Mouse (Mus musculus) erythroblast, adult 5-6 weeks (primary cell): Measurements from ENCODE around the gene Cyp2d11. TPM values are rescaled to one million over a fixed set of nuclear protein-coding genes. Genes with fewer than 3 reads are reported as not detected.

Source experiments
- ATAC-seq: replicated peaks from 2 replicates; pipeline ENCODE4 v1.8.0; 2016; ENCODE audit warnings: moderate number of reproducible peaks, mild to moderate bottlenecking, moderate TSS enrichment, inconsistent platforms; ENCODE audit not compliant: poor library complexity, low FRiP score, severe bottlenecking
- total RNA-seq, 2 experiments: library from RNA; stranded (forward) in 1 of 2; stranded (reverse) in 1 of 2; fragments of 150-400 nt in 1 of 2; fragments of 200-764, 138-1000 nt in 1 of 2; gene quantifications; 2 replicates each; pipeline versions ENCODE4 v1.2.3 to v1.2.4; 2015 to 2017; ENCODE audit warnings: low replicate concordance in 2 of 2

Gene Cyp2d11
- total RNA-seq, 2 experiments from 2014 or later: not detected

GRCm38 (mm10) chr15:82339634-82340254, 54.1 kb downstream of the Cyp2d11 start:
- ATAC-seq: no peak

Other genes with a start within 250 kb of the Cyp2d11 start
- gene Srebf2, start 246.8 kb downstream of the Cyp2d11 start, total RNA-seq (2015; ENCODE audit: low replicate concordance): 9.0 and 12.5 TPM in 2 replicates
- 11.2 and 15.5 TPM in 2 replicates for gene Srebf2, start 246.8 kb downstream of the Cyp2d11 start, total RNA-seq (2017; ENCODE audit: low replicate concordance)
- not detected in 2 replicates for gene Shisa8, start 181.2 kb downstream of the Cyp2d11 start, total RNA-seq (2015; ENCODE audit: low replicate concordance)
- gene Shisa8, start 181.2 kb downstream of the Cyp2d11 start, total RNA-seq (2017; ENCODE audit: low replicate concordance): not detected in 2 replicates
- 0.84 and 6.3 TPM in 2 replicates for gene Tnfrsf13c, start 169.7 kb downstream of the Cyp2d11 start, total RNA-seq (2015; ENCODE audit: low replicate concordance)
- gene Tnfrsf13c, start 169.7 kb downstream of the Cyp2d11 start, total RNA-seq (2017; ENCODE audit: low replicate concordance): not detected in 2 replicates
- 10.7 and 11.0 TPM in 2 replicates for gene Cenpm, start 149.3 kb downstream of the Cyp2d11 start, total RNA-seq (2015; ENCODE audit: low replicate concordance)
- gene Cenpm, start 149.3 kb downstream of the Cyp2d11 start, total RNA-seq (2017; ENCODE audit: low replicate concordance): 2.3 and 7.2 TPM in 2 replicates
- gene 1500009C09Rik, start 141.6 kb downstream of the Cyp2d11 start, total RNA-seq (2015; ENCODE audit: low replicate concordance): not detected in 2 replicates
- not detected in 2 replicates for gene 1500009C09Rik, start 141.6 kb downstream of the Cyp2d11 start, total RNA-seq (2017; ENCODE audit: low replicate concordance)
- 2.3 TPM in 1 of 2 replicates, not detected in the other for gene Sept3, start 119.1 kb downstream of the Cyp2d11 start, total RNA-seq (2015; ENCODE audit: low replicate concordance)
- gene Sept3, start 119.1 kb downstream of the Cyp2d11 start, total RNA-seq (2017; ENCODE audit: low replicate concordance): 0.09 TPM in 1 of 2 replicates, not detected in the other
- gene Wbp2nl, start 95.1 kb downstream of the Cyp2d11 start, total RNA-seq (2015; ENCODE audit: low replicate concordance): not detected in 2 replicates
- not detected in 2 replicates for gene Wbp2nl, start 95.1 kb downstream of the Cyp2d11 start, total RNA-seq (2017; ENCODE audit: low replicate concordance)
- gene Naga, start 55.1 kb downstream of the Cyp2d11 start, total RNA-seq (2015; ENCODE audit: low replicate concordance): 49.5 and 74.2 TPM in 2 replicates
- gene Naga, start 55.1 kb downstream of the Cyp2d11 start, total RNA-seq (2017; ENCODE audit: low replicate concordance): 22.7 and 56.3 TPM in 2 replicates
- 22.7 and 44.9 TPM in 2 replicates for gene Pheta2, start 55.1 kb downstream of the Cyp2d11 start, total RNA-seq (2015; ENCODE audit: low replicate concordance)
- 79.0 and 86.0 TPM in 2 replicates for gene Pheta2, start 55.1 kb downstream of the Cyp2d11 start, total RNA-seq (2017; ENCODE audit: low replicate concordance)
- 91.5 and 150 TPM in 2 replicates for gene Smdt1, start 55.1 kb downstream of the Cyp2d11 start, total RNA-seq (2015; ENCODE audit: low replicate concordance)
- 42.7 and 69.4 TPM in 2 replicates for gene Smdt1, start 55.1 kb downstream of the Cyp2d11 start, total RNA-seq (2017; ENCODE audit: low replicate concordance)
- 34.2 and 88.6 TPM in 2 replicates for gene Ndufa6, start 39.7 kb downstream of the Cyp2d11 start, total RNA-seq (2015; ENCODE audit: low replicate concordance)
- 55.3 and 85.6 TPM in 2 replicates for gene Ndufa6, start 39.7 kb downstream of the Cyp2d11 start, total RNA-seq (2017; ENCODE audit: low replicate concordance)
- not detected in 2 replicates for gene Cyp2d22, start 13.8 kb downstream of the Cyp2d11 start, total RNA-seq (2015; ENCODE audit: low replicate concordance)
- 0.26 TPM in 1 of 2 replicates, not detected in the other for gene Cyp2d22, start 13.8 kb downstream of the Cyp2d11 start, total RNA-seq (2017; ENCODE audit: low replicate concordance)
- gene Cyp2d10, start 13.2 kb upstream of the Cyp2d11 start, total RNA-seq (2015; ENCODE audit: low replicate concordance): not detected in 2 replicates
- not detected in 2 replicates for gene Cyp2d10, start 13.2 kb upstream of the Cyp2d11 start, total RNA-seq (2017; ENCODE audit: low replicate concordance)
- gene Cyp2d9, start 39.4 kb upstream of the Cyp2d11 start, total RNA-seq (2015; ENCODE audit: low replicate concordance): not detected in 2 replicates
- gene Cyp2d9, start 39.4 kb upstream of the Cyp2d11 start, total RNA-seq (2017; ENCODE audit: low replicate concordance): not detected in 2 replicates
- not detected in 2 replicates for gene Cyp2d12, start 161.1 kb upstream of the Cyp2d11 start, total RNA-seq (2015; ENCODE audit: low replicate concordance)
- gene Cyp2d12, start 161.1 kb upstream of the Cyp2d11 start, total RNA-seq (2017; ENCODE audit: low replicate concordance): 0.56 TPM in 1 of 2 replicates, not detected in the other
- not detected in 2 replicates for gene Cyp2d34, start 226.9 kb upstream of the Cyp2d11 start, total RNA-seq (2015; ENCODE audit: low replicate concordance)
- gene Cyp2d34, start 226.9 kb upstream of the Cyp2d11 start, total RNA-seq (2017; ENCODE audit: low replicate concordance): not detected in 2 replicates